Mouse (Mus musculus) B cell, adult 62 days (primary cell): ENCODE data around the gene Trpc3. TPM values are rescaled to one million over a fixed set of nuclear protein-coding genes. Genes with fewer than 3 reads are reported as not detected.

Experiments used
- total RNA-seq: library from RNA; stranded (reverse); gene quantifications from 4 replicates; pipeline ENCODE4 v1.2.4, GENCODE M21; 2023

Trpc3 gene
- total RNA-seq: not detected in 4 replicates

DNA sequence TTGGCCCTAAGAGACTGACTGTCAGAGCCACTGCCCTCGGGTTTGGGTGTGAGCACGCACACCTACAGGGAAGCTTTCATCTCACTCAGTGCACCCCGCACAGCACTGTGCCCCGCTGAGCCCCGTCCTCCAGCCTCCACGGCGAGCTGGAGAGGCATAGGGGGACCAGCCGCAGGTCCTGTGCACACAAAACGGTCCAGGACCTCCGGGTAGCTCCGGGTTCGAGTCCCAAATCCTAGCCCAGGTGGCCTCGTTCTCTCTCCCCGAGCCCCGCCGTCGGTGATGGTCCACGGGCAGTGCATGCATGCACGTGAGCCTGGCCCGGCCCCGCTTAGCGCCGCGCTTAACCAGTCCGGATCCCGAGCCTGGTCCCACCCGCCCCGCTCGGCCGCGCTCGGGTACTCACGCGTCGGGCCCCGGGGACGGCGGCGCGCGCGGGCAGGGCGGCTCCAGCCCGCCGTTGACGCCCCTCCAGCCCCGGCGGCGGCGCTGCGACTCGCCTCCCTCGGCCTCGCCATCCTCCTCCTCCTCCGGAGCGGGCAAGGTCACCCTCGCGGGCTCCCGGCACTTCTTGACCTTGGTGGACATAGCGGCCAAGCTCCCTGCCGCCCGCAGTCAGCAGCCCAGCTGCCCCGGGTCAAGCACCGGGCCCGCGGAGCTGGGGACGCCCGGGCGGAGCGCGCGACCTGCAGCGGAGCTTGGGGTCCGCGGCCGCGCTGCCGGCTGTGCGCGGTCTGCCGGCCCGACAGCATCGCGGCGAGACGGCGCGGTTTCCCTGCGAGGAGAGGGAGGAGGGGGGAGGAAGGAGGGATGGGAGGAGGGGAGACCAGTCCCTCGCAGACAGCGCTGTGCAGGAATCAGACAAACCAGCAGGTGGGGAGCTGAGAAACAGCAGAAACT is at the start of gene Trpc3:
Trpc3 (minus strand) TSS at position 776 of the 900 bp plus-strand sequence.

DNA sequence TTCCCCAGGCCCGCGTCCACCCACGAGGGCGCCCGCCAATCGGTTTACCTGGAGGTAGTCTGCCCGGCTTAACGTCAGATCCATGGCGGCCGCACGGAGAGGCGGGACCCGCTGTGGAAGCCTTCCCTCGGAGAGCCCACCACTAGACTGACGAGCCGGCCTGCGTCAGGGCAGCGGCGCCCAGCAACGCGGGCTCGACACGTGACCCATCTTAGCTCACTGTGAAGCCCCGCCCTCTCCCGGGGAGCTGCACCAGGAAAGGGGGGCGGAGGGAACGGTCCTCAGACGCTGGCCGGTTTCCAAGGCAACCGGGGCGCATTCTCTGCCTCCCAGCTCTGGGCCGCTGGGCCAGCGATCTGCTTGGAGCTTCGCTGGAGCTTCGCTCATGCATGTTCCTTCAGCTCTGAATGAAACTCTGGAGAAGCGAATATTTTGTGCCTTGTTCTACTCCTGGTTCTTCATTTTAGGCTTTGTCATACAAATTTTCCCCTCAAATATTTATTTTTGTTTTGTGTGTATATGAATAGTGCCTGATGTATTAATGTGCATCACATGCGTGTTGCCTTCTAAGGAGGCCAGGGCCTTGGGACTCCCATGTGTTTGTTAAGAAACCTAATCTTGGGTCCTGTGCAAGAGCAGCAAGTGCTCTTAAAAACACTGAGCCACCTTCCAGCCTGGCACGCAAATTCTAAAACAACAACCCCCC is 76.6 kb downstream of the Trpc3 start, which contains the start of gene Bbs7:
Bbs7 (minus strand) TSS at position 276 of the 706 bp plus-strand sequence.

DNA sequence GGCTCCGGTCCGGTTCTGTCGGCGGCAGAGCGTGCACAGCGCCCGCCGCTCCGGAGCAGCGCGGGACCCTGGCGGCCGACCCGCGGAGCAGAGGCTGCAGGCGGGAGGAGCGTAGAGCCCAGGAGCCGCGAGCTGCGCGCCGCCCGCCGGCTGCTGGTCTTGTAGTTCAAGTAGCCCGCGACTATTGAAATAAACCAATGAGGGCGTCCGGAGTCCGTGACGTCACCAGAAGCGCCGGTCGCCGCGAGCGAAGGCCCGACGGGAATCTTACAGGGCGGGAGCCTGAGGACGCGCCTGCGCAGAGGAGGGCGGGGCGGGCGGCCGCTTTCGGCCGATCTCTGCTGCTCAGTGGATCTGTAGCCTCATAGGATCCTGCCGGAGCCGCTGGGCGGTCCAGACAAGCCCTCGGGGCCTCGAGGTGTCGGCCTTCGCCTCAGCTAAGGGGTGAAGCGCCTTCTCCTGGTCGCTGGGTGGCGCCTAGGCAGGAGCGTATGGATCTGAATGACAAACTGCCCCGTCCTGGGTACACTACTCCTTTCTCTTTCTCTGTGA is 118.1 kb downstream of the Trpc3 start, which contains the start of gene Ccna2:
Ccna2 (minus strand) TSS at position 324 of the 552 bp plus-strand sequence.

Other genes with a start within 250 kb of the Trpc3 start
- gene Anxa5, start 214.3 kb downstream of the Trpc3 start, total RNA-seq: 24.4 to 33.1 TPM (median 27.1 TPM) in 4 replicates
- 0.66 to 0.89 TPM (median 0.67 TPM) in 3 of 4 replicates, not detected in the other for gene 1810062G17Rik, start 214.2 kb downstream of the Trpc3 start, total RNA-seq
- not detected in 4 replicates for gene Gm11549, start 168.4 kb downstream of the Trpc3 start, total RNA-seq
- gene Exosc9, start 137.6 kb downstream of the Trpc3 start, total RNA-seq: 32.1 to 42.4 TPM (median 37.4 TPM) in 4 replicates
- 1.1 to 3.0 TPM (median 2.2 TPM) in 4 replicates for gene Ccna2, start 118.0 kb downstream of the Trpc3 start, total RNA-seq
- gene Bbs7, start 76.7 kb downstream of the Trpc3 start, total RNA-seq: 0.77 to 1.0 TPM (median 0.83 TPM) in 4 replicates
- gene 4932438A13Rik, start 172.9 kb upstream of the Trpc3 start, total RNA-seq: 120 to 137 TPM (median 134 TPM) in 4 replicates